Mouse (Mus musculus): Measurements from ENCODE around the gene Dnajc3. TPM values are rescaled to one million over a fixed set of nuclear protein-coding genes. Genes with fewer than 3 reads are reported as not detected.
A peak's percentile ranks its signal among the peaks of the same experiment; 100 is the strongest.
"Not testable (repeated sequence)": the region's sequence is repeated elsewhere in the genome, so short reads cannot be mapped to it uniquely, and the experiment has no call there.

The Dnajc3 gene
- polyA plus RNA-seq, 1 experiment from 2014 or later = 35.0 TPM

GRCm38 (mm10) chr14:118981711-118982428 is 44.1 kb downstream of the Dnajc3 start:
- H3K27me3 ChIP-seq (ENCODE audit: control insufficient read depth, insufficient read depth, low read length); H3K4me2 ChIP-seq (ENCODE audit: low read depth, low read length); H3K9ac ChIP-seq (replicated peaks; ENCODE audit: low read length); H3K36me3 ChIP-seq (replicated peaks; ENCODE audit: control insufficient read depth, insufficient read depth, low read depth, low read length); H3K9me3 ChIP-seq (replicated peaks; ENCODE audit: control insufficient read depth, low read length); ATAC-seq (replicated peaks; ENCODE audit: insufficient number of reproducible peaks, low FRiP score, low TSS enrichment, low read depth); H3K4me1 ChIP-seq (ENCODE audit: control insufficient read depth, insufficient read depth, low read length); DNase-seq (ENCODE audit: low spot score); H3K27ac ChIP-seq (replicated peaks; ENCODE audit: low read depth, low read length); H3K4me3 ChIP-seq (ENCODE audit: low read depth, low read length): not testable (repeated sequence)
- 76% methylated on average over 4 of the region's 6 CpGs for WGBS

GRCm38 (mm10) chr14:118982429-118983045 is 44.8 kb downstream of the Dnajc3 start:
- H3K9me3 ChIP-seq (replicated peaks; ENCODE audit: control insufficient read depth, low read length); H3K27me3 ChIP-seq (ENCODE audit: control insufficient read depth, insufficient read depth, low read length); ATAC-seq (replicated peaks; ENCODE audit: insufficient number of reproducible peaks, low FRiP score, low TSS enrichment, low read depth); H3K4me3 ChIP-seq (ENCODE audit: low read depth, low read length); H3K27ac ChIP-seq (replicated peaks; ENCODE audit: low read depth, low read length); H3K4me2 ChIP-seq (ENCODE audit: low read depth, low read length); DNase-seq (ENCODE audit: low spot score); H3K36me3 ChIP-seq (replicated peaks; ENCODE audit: control insufficient read depth, insufficient read depth, low read depth, low read length); H3K9ac ChIP-seq (replicated peaks; ENCODE audit: low read length); H3K4me1 ChIP-seq (ENCODE audit: control insufficient read depth, insufficient read depth, low read length): not testable (repeated sequence)
- 76% methylated on average over 6 of the region's 11 CpGs for WGBS

GRCm38 (mm10) chr14:118983396-118983795 is 45.6 kb downstream of the Dnajc3 start:
- no peak overlapping the region for H3K9ac ChIP-seq (replicated peaks; ENCODE audit: low read length)
- H3K4me2 ChIP-seq (ENCODE audit: low read depth, low read length) = no peak overlapping the region
- no peaks in the 10 kb centered on the region for H3K36me3 ChIP-seq (replicated peaks; ENCODE audit: control insufficient read depth, insufficient read depth, low read depth, low read length)
- no peak overlapping the region for H3K4me3 ChIP-seq (ENCODE audit: low read depth, low read length)
- H3K27ac ChIP-seq (replicated peaks; ENCODE audit: low read depth, low read length) = no peak overlapping the region
- no peaks in the 10 kb centered on the region for H3K9me3 ChIP-seq (replicated peaks; ENCODE audit: control insufficient read depth, low read length)
- ATAC-seq (replicated peaks; ENCODE audit: insufficient number of reproducible peaks, low FRiP score, low TSS enrichment, low read depth) (no peak), DNase-seq (ENCODE audit: low spot score) (no peak)
- H3K27me3 ChIP-seq (ENCODE audit: control insufficient read depth, insufficient read depth, low read length) = no peaks in the 10 kb centered on the region
- H3K4me1 ChIP-seq (ENCODE audit: control insufficient read depth, insufficient read depth, low read length) = no peaks in the 10 kb centered on the region

GRCm38 (mm10) chr14:118984161-118984560 is 46.4 kb downstream of the Dnajc3 start:
- H3K4me3 ChIP-seq (ENCODE audit: low read depth, low read length) = no peak overlapping the region
- no peaks in the 10 kb centered on the region for H3K9me3 ChIP-seq (replicated peaks; ENCODE audit: control insufficient read depth, low read length)
- no peaks in the 10 kb centered on the region for H3K27me3 ChIP-seq (ENCODE audit: control insufficient read depth, insufficient read depth, low read length)
- no peaks in the 10 kb centered on the region for H3K36me3 ChIP-seq (replicated peaks; ENCODE audit: control insufficient read depth, insufficient read depth, low read depth, low read length)
- ATAC-seq (replicated peaks; ENCODE audit: insufficient number of reproducible peaks, low FRiP score, low TSS enrichment, low read depth) = no peak
- WGBS = 87% methylated on average over 4 of the region's 4 CpGs
- H3K27ac ChIP-seq (replicated peaks; ENCODE audit: low read depth, low read length) = no peak overlapping the region
- H3K4me1 ChIP-seq (ENCODE audit: control insufficient read depth, insufficient read depth, low read length) = no peaks in the 10 kb centered on the region
- DNase-seq (ENCODE audit: low spot score) = no peak
- H3K9ac ChIP-seq (replicated peaks; ENCODE audit: low read length) = no peak overlapping the region
- no peak overlapping the region for H3K4me2 ChIP-seq (ENCODE audit: low read depth, low read length)

- DNase-seq (ENCODE audit: low spot score) = peak; percentile 86
- ATAC-seq (replicated peaks; ENCODE audit: insufficient number of reproducible peaks, low FRiP score, low TSS enrichment, low read depth) = no peak
- H3K4me1 ChIP-seq (ENCODE audit: control insufficient read depth, insufficient read depth, low read length) = no peaks in the 10 kb centered on the region
- no peaks in the 10 kb centered on the region for H3K27me3 ChIP-seq (ENCODE audit: control insufficient read depth, insufficient read depth, low read length)
- H3K9me3 ChIP-seq (replicated peaks; ENCODE audit: control insufficient read depth, low read length) = no peaks in the 10 kb centered on the region
- H3K27ac ChIP-seq (replicated peaks; ENCODE audit: low read depth, low read length) = no peak overlapping the region
- H3K4me3 ChIP-seq (ENCODE audit: low read depth, low read length) = no peak overlapping the region
- 37% methylated on average over 16 of the region's 16 CpGs for WGBS
- H3K9ac ChIP-seq (replicated peaks; ENCODE audit: low read length) = no peak overlapping the region
- H3K4me2 ChIP-seq (ENCODE audit: low read depth, low read length) = no peak overlapping the region
- H3K36me3 ChIP-seq (replicated peaks; ENCODE audit: control insufficient read depth, insufficient read depth, low read depth, low read length) = no peaks in the 10 kb centered on the region
Observed at GRCm38 (mm10) chr14:118986653-118987522, 49.1 kb downstream of the Dnajc3 start.

- WGBS = 52% methylated on average over 13 of the region's 13 CpGs
- Histone ChIP-seq H3K36me3 (replicated peaks; ENCODE audit: control insufficient read depth, insufficient read depth, low read depth, low read length) (no peaks in the 10 kb centered on the region), H3K9ac (replicated peaks; ENCODE audit: low read length) (no peak overlapping the region), H3K4me1 (ENCODE audit: control insufficient read depth, insufficient read depth, low read length) (no peaks in the 10 kb centered on the region), H3K27ac (replicated peaks; ENCODE audit: low read depth, low read length) (no peak overlapping the region), H3K4me2 (ENCODE audit: low read depth, low read length) (no peak overlapping the region), H3K4me3 (ENCODE audit: low read depth, low read length) (no peak overlapping the region), H3K27me3 (ENCODE audit: control insufficient read depth, insufficient read depth, low read length) (no peaks in the 10 kb centered on the region), H3K9me3 (replicated peaks; ENCODE audit: control insufficient read depth, low read length) (no peaks in the 10 kb centered on the region)
- DNase-seq (ENCODE audit: low spot score) = peak; percentile 13
- ATAC-seq (replicated peaks; ENCODE audit: insufficient number of reproducible peaks, low FRiP score, low TSS enrichment, low read depth) = peak; percentile 54; the same call in 1 of the 2 replicates
Observed at GRCm38 (mm10) chr14:118987523-118988496, 50.0 kb downstream of the Dnajc3 start.

GRCm38 (mm10) chr14:118995226-118995925 is 57.6 kb downstream of the Dnajc3 start:
- Histone ChIP-seq H3K4me2 (ENCODE audit: low read depth, low read length) (no peak overlapping the region), H3K4me3 (ENCODE audit: low read depth, low read length) (no peak overlapping the region), H3K27ac (replicated peaks; ENCODE audit: low read depth, low read length) (no peak overlapping the region), H3K9ac (replicated peaks; ENCODE audit: low read length) (no peak overlapping the region), H3K36me3 (replicated peaks; ENCODE audit: control insufficient read depth, insufficient read depth, low read depth, low read length) (no peaks in the 10 kb centered on the region; the same call in 1 of the 2 replicates), H3K27me3 (ENCODE audit: control insufficient read depth, insufficient read depth, low read length) (no peaks in the 10 kb centered on the region), H3K4me1 (ENCODE audit: control insufficient read depth, insufficient read depth, low read length) (no peaks in the 10 kb centered on the region), H3K9me3 (replicated peaks; ENCODE audit: control insufficient read depth, low read length) (no peaks in the 10 kb centered on the region)
- ATAC-seq (replicated peaks; ENCODE audit: insufficient number of reproducible peaks, low FRiP score, low TSS enrichment, low read depth) = no peak
- WGBS = 91% methylated on average over 9 of the region's 9 CpGs
- no peak for DNase-seq (ENCODE audit: low spot score)
